Mouse (Mus musculus) myocyte (in vitro differentiated cells): ENCODE data around the gene Per1. TPM values are rescaled to one million over a fixed set of nuclear protein-coding genes. Genes with fewer than 3 reads are reported as not detected.
A peak's percentile ranks its signal among the peaks of the same experiment; 100 is the strongest.

Source experiments
- H3K27me3 ChIP-seq: one replicate; pipeline ENCODE4 v1.6.1; 2011; ENCODE audit not compliant: control insufficient read depth, insufficient read depth, insufficient read length
- H3K36me3 ChIP-seq: one replicate; pipeline ENCODE4 v1.6.1; 2011; ENCODE audit not compliant: control insufficient read depth, insufficient read depth
- H3K4me2 ChIP-seq: one replicate; pipeline ENCODE4 v1.6.1; 2011; ENCODE audit warnings: low read depth, control low read depth
- H3K4me3 ChIP-seq: one replicate; pipeline ENCODE4 v1.5.1; 2011; ENCODE audit warnings: mild to moderate bottlenecking, control low read depth, moderate library complexity
- H3K79me2 ChIP-seq: one replicate; pipeline ENCODE4 v1.6.1; 2011; ENCODE audit not compliant: control insufficient read depth, insufficient read depth
- H3ac ChIP-seq: one replicate; pipeline ENCODE4 v1.6.1; 2011; ENCODE audit not compliant: control insufficient read depth, insufficient read length
- CEBPB ChIP-seq: IDR thresholded peaks from 2 replicates; pipeline ENCODE4 v1.6.1; 2011; ENCODE audit warnings: mild to moderate bottlenecking, moderate library complexity; ENCODE audit not compliant: poor library complexity, insufficient read depth, severe bottlenecking
- E2F4 ChIP-seq: IDR thresholded peaks from one replicate; pipeline ENCODE4 v1.6.1; 2011; ENCODE audit warnings: mild to moderate bottlenecking, control low read depth, moderate library complexity; ENCODE audit not compliant: insufficient read depth
- MAX ChIP-seq: IDR thresholded peaks from one replicate; pipeline ENCODE4 v1.6.1; 2011; ENCODE audit warnings: low read depth, mild to moderate bottlenecking, control low read depth
- MYOD1 ChIP-seq, 3 experiments: IDR thresholded peaks; one replicate each; pipeline ENCODE4 v1.6.1; 2011; ENCODE audit warnings: control low read depth in 2 of 3, low read depth in 2 of 3, mild to moderate bottlenecking in 2 of 3, moderate library complexity in 1 of 3; ENCODE audit not compliant: insufficient read length in 2 of 3, control insufficient read depth in 1 of 3
- MYOG ChIP-seq, 3 experiments: IDR thresholded peaks; one replicate each; pipeline ENCODE4 v1.6.1; 2011; ENCODE audit warnings: control low read depth in 2 of 3, low read depth in 2 of 3, mild to moderate bottlenecking in 2 of 3; ENCODE audit not compliant: insufficient read length in 2 of 3, control insufficient read depth in 1 of 3, insufficient read depth in 1 of 3
- POLR2A ChIP-seq: IDR thresholded peaks from one replicate; pipeline ENCODE4 v1.6.1; 2011; ENCODE audit warnings: low read depth, mild to moderate bottlenecking, control low read depth, moderate library complexity; ENCODE audit not compliant: insufficient read length
- POLR2AphosphoS2 ChIP-seq: IDR thresholded peaks from one replicate; pipeline ENCODE4 v1.6.1; 2011; ENCODE audit warnings: low read depth, control low read depth; ENCODE audit not compliant: insufficient read length
- REST ChIP-seq: IDR thresholded peaks from one replicate; pipeline ENCODE4 v1.6.1; 2011; ENCODE audit warnings: mild to moderate bottlenecking, control low read depth, moderate library complexity; ENCODE audit not compliant: insufficient read depth, insufficient read length
- SRF ChIP-seq: IDR thresholded peaks from one replicate; pipeline ENCODE4 v1.6.1; 2011; ENCODE audit warnings: low read depth; ENCODE audit not compliant: control insufficient read depth, insufficient read length
- TCF12 ChIP-seq: IDR thresholded peaks from one replicate; pipeline ENCODE4 v1.6.1; 2011; ENCODE audit warnings: mild to moderate bottlenecking, control low read depth; ENCODE audit not compliant: poor library complexity, insufficient read depth, severe bottlenecking
- TCF3 ChIP-seq: IDR thresholded peaks from one replicate; pipeline ENCODE4 v1.6.1; 2011; ENCODE audit warnings: low read depth, control low read depth; ENCODE audit not compliant: insufficient read length
- USF1 ChIP-seq: IDR thresholded peaks from one replicate; pipeline ENCODE4 v1.6.1; 2011; ENCODE audit warnings: low read depth, mild to moderate bottlenecking, control low read depth, moderate library complexity
- polyA plus RNA-seq: library from polyadenylated mRNA; unstranded; fragments of >200 nt; fragmentation: generic; extraction: Trizol; gene quantifications from one replicate; pipeline ENCODE4 v1.2.1, GENCODE M21; 2012; ENCODE audit warnings: missing spikeins

Per1 gene
- polyA plus RNA-seq, 1 experiment, result 8.9 TPM

DNA sequence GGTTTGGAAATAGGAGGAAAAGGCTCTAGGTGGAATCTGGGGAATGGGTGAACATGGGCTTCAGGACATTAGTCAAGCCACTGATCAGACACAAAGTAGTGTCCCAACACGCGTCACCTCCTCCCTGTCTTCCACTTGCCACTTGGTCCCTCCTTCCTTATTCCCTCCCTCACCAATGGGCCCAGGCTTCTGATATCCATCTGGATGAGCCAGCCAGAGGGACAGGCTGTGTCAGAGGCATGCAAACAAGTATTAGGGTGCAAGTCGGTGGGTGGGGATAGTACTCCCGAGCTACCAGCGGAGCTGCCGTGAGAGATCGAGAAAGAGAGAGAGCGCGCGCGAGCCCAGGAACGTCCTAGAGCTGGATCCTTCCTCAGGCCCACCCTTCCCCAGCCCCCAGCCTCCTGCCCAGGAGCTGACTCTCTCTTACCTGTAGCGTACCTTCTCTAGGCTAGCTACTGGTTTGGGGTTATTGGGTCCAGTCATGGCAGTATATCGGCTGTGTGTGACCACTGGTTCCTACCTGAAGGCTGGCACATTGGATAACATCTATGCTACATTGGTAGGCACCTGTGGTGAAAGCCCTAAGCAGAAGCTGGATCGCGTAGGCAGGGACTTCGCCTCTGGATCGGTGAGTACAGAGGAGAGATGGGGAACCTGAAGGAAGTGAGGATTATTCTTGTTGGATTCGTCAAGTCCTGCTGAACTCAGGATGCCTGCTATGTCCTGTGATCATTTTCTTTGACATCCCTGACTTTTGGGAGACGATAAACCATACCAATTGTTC lies 31.1 kb downstream of the Per1 start:
- Histone ChIP-seq H3K4me2 (peak overlapping the region; percentile 77), H3ac (no peak overlapping the region), H3K27me3 (no peaks in the 10 kb centered on the region), H3K79me2 (no peaks in the 10 kb centered on the region), H3K4me3 (peak overlapping the region; percentile 26), H3K36me3 (no peaks in the 10 kb centered on the region)
- TF ChIP-seq E2F4, result no peak
- TF ChIP-seq CEBPB, result no peak
- no peak for TF ChIP-seq MAX
- no peak for TF ChIP-seq POLR2AphosphoS2
- TF ChIP-seq MYOD1 (IDR thresholded peaks at IDR 0.05; ENCODE audit: control insufficient read depth in 1 of 3, insufficient read length in 2 of 3, low read depth in 2 of 3), result no peak
- TF ChIP-seq SRF, result no peak
- no peak for TF ChIP-seq MYOG (IDR thresholded peaks at IDR 0.05; ENCODE audit: control insufficient read depth in 1 of 3, insufficient read depth in 1 of 3, insufficient read length in 2 of 3, low read depth in 2 of 3)
- TF ChIP-seq REST, result no peak
- TF ChIP-seq TCF12, result no peak
- no peak for TF ChIP-seq POLR2A
- no peak for TF ChIP-seq USF1
- no peak for TF ChIP-seq TCF3

GRCm38 (mm10) chr11:69126706-69127095 lies 31.7 kb downstream of the Per1 start:
- TF ChIP-seq E2F4, result no peak
- TF ChIP-seq TCF12, result no peak
- no peak for TF ChIP-seq SRF
- no peak for TF ChIP-seq REST
- no peaks in the 10 kb centered on the region for H3K79me2 ChIP-seq
- no peaks in the 10 kb centered on the region for H3K36me3 ChIP-seq
- H3K27me3 ChIP-seq, result no peaks in the 10 kb centered on the region
- no peak overlapping the region for H3K4me2 ChIP-seq
- no peak overlapping the region for H3K4me3 ChIP-seq
- H3ac ChIP-seq, result no peak overlapping the region

DNA sequence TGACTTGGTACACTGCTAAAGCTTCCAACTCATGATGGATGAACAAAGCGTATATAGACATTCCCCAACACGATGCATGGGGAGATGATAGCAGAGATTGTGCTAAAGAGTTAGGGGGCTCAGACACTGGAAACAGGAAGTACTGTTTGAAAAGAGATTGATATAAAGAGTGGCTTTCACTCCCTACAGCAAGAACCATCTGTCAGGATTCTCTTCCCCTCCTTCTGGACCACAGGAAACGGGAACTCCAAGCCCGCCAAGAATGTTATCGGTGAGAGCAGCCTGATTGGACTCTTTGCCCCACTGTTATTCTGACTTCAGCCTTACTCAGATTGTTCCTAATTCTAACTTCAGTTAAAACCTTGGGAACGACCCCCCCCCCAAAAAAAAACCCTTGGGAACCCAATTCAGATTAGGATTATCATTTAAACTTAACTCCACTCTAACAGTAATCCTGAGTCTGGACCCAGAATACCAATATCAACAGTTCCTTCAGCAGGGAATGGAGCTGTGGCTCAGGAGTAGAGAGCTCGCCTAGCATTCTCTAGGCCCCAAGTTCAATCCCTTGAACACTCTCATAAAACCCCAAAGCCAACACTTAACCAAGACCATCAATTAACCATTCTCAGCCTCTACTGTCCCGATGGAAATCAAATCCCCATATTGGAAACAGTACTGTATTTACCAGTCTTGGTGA lies 33.6 kb downstream of the Per1 start:
- H3K4me2 ChIP-seq, result no peak overlapping the region
- TF ChIP-seq E2F4 (no peak), USF1 (no peak), POLR2A (no peak), SRF (no peak), MYOD1 (IDR thresholded peaks at IDR 0.05; ENCODE audit: control insufficient read depth in 1 of 3, insufficient read length in 2 of 3, low read depth in 2 of 3) (no peak), REST (no peak), TCF12 (no peak), TCF3 (no peak), MAX (no peak)
- no peak overlapping the region for H3K4me3 ChIP-seq
- H3K79me2 ChIP-seq, result no peaks in the 10 kb centered on the region
- H3ac ChIP-seq, result no peak overlapping the region
- H3K27me3 ChIP-seq, result peaks cover 10% of the 10 kb centered on the region
- no peaks in the 10 kb centered on the region for H3K36me3 ChIP-seq

GRCm38 (mm10) chr11:69133566-69133922 lies 38.5 kb downstream of the Per1 start:
- Histone ChIP-seq H3K4me3 (no peak overlapping the region), H3K4me2 (no peak overlapping the region), H3K36me3 (no peaks in the 10 kb centered on the region), H3ac (no peak overlapping the region), H3K27me3 (peaks cover 10% of the 10 kb centered on the region), H3K79me2 (no peaks in the 10 kb centered on the region)
- no peak for TF ChIP-seq POLR2AphosphoS2
- no peak for TF ChIP-seq MAX
- no peak for TF ChIP-seq MYOD1 (IDR thresholded peaks at IDR 0.05; ENCODE audit: control insufficient read depth in 1 of 3, insufficient read length in 2 of 3, low read depth in 2 of 3)
- no peak for TF ChIP-seq E2F4
- no peak for TF ChIP-seq SRF
- no peak for TF ChIP-seq USF1

- Histone ChIP-seq H3K4me3 (no peak overlapping the region), H3K36me3 (no peaks in the 10 kb centered on the region), H3K27me3 (peaks cover 10% of the 10 kb centered on the region), H3ac (no peak overlapping the region), H3K79me2 (no peaks in the 10 kb centered on the region), H3K4me2 (peak overlapping the region; percentile 34)
- TF ChIP-seq CEBPB (no peak), USF1 (peak; percentile 14), MYOG (IDR thresholded peaks at IDR 0.05; ENCODE audit: control insufficient read depth in 1 of 3, insufficient read depth in 1 of 3, insufficient read length in 2 of 3, low read depth in 2 of 3) (no peak)
Observed at GRCm38 (mm10) chr11:69133923-69134621, 39.1 kb downstream of the Per1 start.
